Mouse (Mus musculus): Measurements from ENCODE around the gene Adarb1. TPM values are rescaled to one million over a fixed set of nuclear protein-coding genes. Genes with fewer than 3 reads are reported as not detected.

The Adarb1 gene
- 4.0 and 4.4 TPM in 2 replicates for polyA plus RNA-seq (2012; ENCODE audit: insufficient read depth, insufficient read length, missing spikeins)

- H3K27ac ChIP-seq (replicated peaks; ENCODE audit: low read depth, low read length) = peak within 1 kb of the TSS; percentile 76
- peaks cover 14% of the 10 kb centered on the region for H3K4me1 ChIP-seq (ENCODE audit: control insufficient read depth, insufficient read depth, insufficient read length, low read length)
Observed at GRCm38 (mm10) chr10:77418138-77418537, at the start of gene Adarb1. TSS of gene Adarb1 (minus strand) at chr10:77418270.

GRCm38 (mm10) chr10:77467407-77467806, 49.3 kb upstream of the Adarb1 start:
- peaks cover 15% of the 10 kb centered on the region for H3K4me1 ChIP-seq (ENCODE audit: control insufficient read depth, insufficient read depth, insufficient read length, low read length)
- H3K4me3 ChIP-seq (ENCODE audit: insufficient read depth, low read depth, low read length) = no peak overlapping the region
- H3K27ac ChIP-seq (replicated peaks; ENCODE audit: low read depth, low read length) = no peak overlapping the region

More at GRCm38 (mm10) chr10:77418138-77418537, at the start of gene Adarb1:
- peak within 1 kb of the TSS; percentile 79 for H3K4me3 ChIP-seq (ENCODE audit: insufficient read depth, low read depth, low read length)

GRCm38 (mm10) chr10:77465902-77466301, 47.8 kb upstream of the Adarb1 start:
- Histone ChIP-seq H3K27ac (replicated peaks; ENCODE audit: low read depth, low read length) (no peak overlapping the region), H3K4me3 (ENCODE audit: insufficient read depth, low read depth, low read length) (no peak overlapping the region), H3K4me1 (ENCODE audit: control insufficient read depth, insufficient read depth, insufficient read length, low read length) (peaks cover 12% of the 10 kb centered on the region; the same call in 1 of the 2 replicates)

GRCm38 (mm10) chr10:77464181-77464936, 46.3 kb upstream of the Adarb1 start:
- Histone ChIP-seq H3K4me3 (ENCODE audit: insufficient read depth, low read depth, low read length) (no peak overlapping the region), H3K4me1 (ENCODE audit: control insufficient read depth, insufficient read depth, insufficient read length, low read length) (peaks cover 9% of the 10 kb centered on the region; the same call in 1 of the 2 replicates), H3K27ac (replicated peaks; ENCODE audit: low read depth, low read length) (no peak overlapping the region)

- no peak overlapping the region for H3K27ac ChIP-seq (replicated peaks; ENCODE audit: low read depth, low read length)
- peaks cover 10% of the 10 kb centered on the region for H3K4me1 ChIP-seq (ENCODE audit: control insufficient read depth, insufficient read depth, insufficient read length, low read length)
- no peak overlapping the region for H3K4me3 ChIP-seq (ENCODE audit: insufficient read depth, low read depth, low read length)
Observed at GRCm38 (mm10) chr10:77461161-77461560, 43.1 kb upstream of the Adarb1 start.

GRCm38 (mm10) chr10:77457701-77458100, 39.6 kb upstream of the Adarb1 start:
- H3K27ac ChIP-seq (replicated peaks; ENCODE audit: low read depth, low read length) = no peak overlapping the region
- H3K4me3 ChIP-seq (ENCODE audit: insufficient read depth, low read depth, low read length) = no peak overlapping the region
- peaks cover 20% of the 10 kb centered on the region for H3K4me1 ChIP-seq (ENCODE audit: control insufficient read depth, insufficient read depth, insufficient read length, low read length)

- H3K4me3 ChIP-seq (ENCODE audit: insufficient read depth, low read depth, low read length) = no peak overlapping the region
- H3K4me1 ChIP-seq (ENCODE audit: control insufficient read depth, insufficient read depth, insufficient read length, low read length) = peaks cover 20% of the 10 kb centered on the region
- peak overlapping the region; percentile 90 for H3K27ac ChIP-seq (replicated peaks; ENCODE audit: low read depth, low read length)
Observed at GRCm38 (mm10) chr10:77456507-77456906, 38.4 kb upstream of the Adarb1 start.

- peaks cover 20% of the 10 kb centered on the region for H3K4me1 ChIP-seq (ENCODE audit: control insufficient read depth, insufficient read depth, insufficient read length, low read length)
- peak overlapping the region; percentile 90 for H3K27ac ChIP-seq (replicated peaks; ENCODE audit: low read depth, low read length)
- no peak overlapping the region for H3K4me3 ChIP-seq (ENCODE audit: insufficient read depth, low read depth, low read length)
Observed at GRCm38 (mm10) chr10:77455251-77456010, 37.4 kb upstream of the Adarb1 start.

GRCm38 (mm10) chr10:77454795-77455194, 36.7 kb upstream of the Adarb1 start:
- Histone ChIP-seq H3K27ac (replicated peaks; ENCODE audit: low read depth, low read length) (peak overlapping the region; percentile 90), H3K4me1 (ENCODE audit: control insufficient read depth, insufficient read depth, insufficient read length, low read length) (peaks cover 20% of the 10 kb centered on the region), H3K4me3 (ENCODE audit: insufficient read depth, low read depth, low read length) (no peak overlapping the region)

GRCm38 (mm10) chr10:77451822-77452221, 33.8 kb upstream of the Adarb1 start:
- Histone ChIP-seq H3K4me1 (ENCODE audit: control insufficient read depth, insufficient read depth, insufficient read length, low read length) (peaks cover 30% of the 10 kb centered on the region), H3K27ac (replicated peaks; ENCODE audit: low read depth, low read length) (no peak overlapping the region)

GRCm38 (mm10) chr10:77450159-77450464, 32.0 kb upstream of the Adarb1 start:
- H3K27ac ChIP-seq (replicated peaks; ENCODE audit: low read depth, low read length) = no peak overlapping the region
- H3K4me3 ChIP-seq (ENCODE audit: insufficient read depth, low read depth, low read length) = no peak overlapping the region

More at GRCm38 (mm10) chr10:77451822-77452221, 33.8 kb upstream of the Adarb1 start:
- no peak overlapping the region for H3K4me3 ChIP-seq (ENCODE audit: insufficient read depth, low read depth, low read length)

GRCm38 (mm10) chr10:77449315-77450158, 31.5 kb upstream of the Adarb1 start:
- Histone ChIP-seq H3K4me3 (ENCODE audit: insufficient read depth, low read depth, low read length) (peak overlapping the region; percentile 34), H3K4me1 (ENCODE audit: control insufficient read depth, insufficient read depth, insufficient read length, low read length) (peaks cover 10% of the 10 kb centered on the region), H3K27ac (replicated peaks; ENCODE audit: low read depth, low read length) (peak overlapping the region; percentile 6; the same call in 1 of the 2 replicates)

More at GRCm38 (mm10) chr10:77450159-77450464, 32.0 kb upstream of the Adarb1 start:
- H3K4me1 ChIP-seq (ENCODE audit: control insufficient read depth, insufficient read depth, insufficient read length, low read length) = peaks cover 14% of the 10 kb centered on the region

- Histone ChIP-seq H3K4me1 (ENCODE audit: control insufficient read depth, insufficient read depth, insufficient read length, low read length) (peaks cover 10% of the 10 kb centered on the region), H3K27ac (replicated peaks; ENCODE audit: low read depth, low read length) (peak overlapping the region; percentile 6; the same call in 1 of the 2 replicates), H3K4me3 (ENCODE audit: insufficient read depth, low read depth, low read length) (no peak overlapping the region)
Observed at GRCm38 (mm10) chr10:77448698-77449247, 30.7 kb upstream of the Adarb1 start.

- Histone ChIP-seq H3K4me3 (ENCODE audit: insufficient read depth, low read depth, low read length) (no peak overlapping the region), H3K27ac (replicated peaks; ENCODE audit: low read depth, low read length) (no peak overlapping the region), H3K4me1 (ENCODE audit: control insufficient read depth, insufficient read depth, insufficient read length, low read length) (peaks cover 10% of the 10 kb centered on the region)
Observed at GRCm38 (mm10) chr10:77448209-77448608, 30.1 kb upstream of the Adarb1 start.

Data from brown adipose tissue, adult 24 weeks (tissue).